Mouse (Mus musculus) B cell, adult 67 days (primary cell): Measurements from ENCODE around the gene Ghrh. TPM values are rescaled to one million over a fixed set of nuclear protein-coding genes. Genes with fewer than 3 reads are reported as not detected.

Experiments
- total RNA-seq, 2 experiments: library from RNA; stranded (reverse); gene quantifications; 4 replicates each; pipeline ENCODE4 v1.2.4; 2023

Ghrh gene
- not detected for total RNA-seq

DNA sequence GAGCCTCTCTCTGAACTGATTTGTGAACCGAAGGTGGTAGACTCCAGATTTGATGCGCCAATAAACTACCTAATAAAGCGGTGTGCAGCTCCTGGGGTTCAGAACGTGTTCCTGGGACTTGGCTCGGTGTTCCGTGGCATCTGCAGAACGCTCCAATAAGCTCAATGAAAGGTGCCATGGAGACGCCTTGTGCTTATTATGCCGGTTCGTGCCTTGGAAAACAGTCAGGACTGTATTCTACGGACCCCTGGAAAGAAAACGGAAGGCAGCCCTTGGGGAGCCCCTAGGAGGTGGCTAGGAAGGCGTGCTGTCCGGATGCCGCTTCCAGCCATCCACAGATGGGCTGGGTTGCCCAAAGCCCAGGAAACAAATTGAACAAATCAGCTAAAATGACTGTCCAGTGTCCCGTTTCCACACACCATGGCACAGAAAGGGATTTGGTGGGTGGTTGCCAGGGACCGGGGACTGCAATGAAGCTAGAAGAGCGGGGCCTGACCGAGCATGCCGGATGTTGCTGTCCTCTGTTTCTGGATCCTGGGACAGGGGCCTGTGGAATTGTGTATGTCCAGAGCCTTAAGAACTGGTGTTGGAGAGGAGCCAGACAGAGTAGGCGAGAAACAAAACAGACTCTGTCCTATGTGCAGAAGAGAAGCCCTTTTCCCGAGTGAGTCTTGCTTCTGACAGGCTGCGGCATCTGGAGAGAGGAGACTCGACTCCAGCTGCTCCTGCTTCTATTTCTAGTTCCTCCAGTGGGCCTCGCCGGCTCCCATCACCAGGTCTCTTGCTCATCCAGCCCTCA, at the start of gene Ghrh:
Ghrh (minus strand) TSS at position 146 of the 799 bp plus-strand sequence.

DNA sequence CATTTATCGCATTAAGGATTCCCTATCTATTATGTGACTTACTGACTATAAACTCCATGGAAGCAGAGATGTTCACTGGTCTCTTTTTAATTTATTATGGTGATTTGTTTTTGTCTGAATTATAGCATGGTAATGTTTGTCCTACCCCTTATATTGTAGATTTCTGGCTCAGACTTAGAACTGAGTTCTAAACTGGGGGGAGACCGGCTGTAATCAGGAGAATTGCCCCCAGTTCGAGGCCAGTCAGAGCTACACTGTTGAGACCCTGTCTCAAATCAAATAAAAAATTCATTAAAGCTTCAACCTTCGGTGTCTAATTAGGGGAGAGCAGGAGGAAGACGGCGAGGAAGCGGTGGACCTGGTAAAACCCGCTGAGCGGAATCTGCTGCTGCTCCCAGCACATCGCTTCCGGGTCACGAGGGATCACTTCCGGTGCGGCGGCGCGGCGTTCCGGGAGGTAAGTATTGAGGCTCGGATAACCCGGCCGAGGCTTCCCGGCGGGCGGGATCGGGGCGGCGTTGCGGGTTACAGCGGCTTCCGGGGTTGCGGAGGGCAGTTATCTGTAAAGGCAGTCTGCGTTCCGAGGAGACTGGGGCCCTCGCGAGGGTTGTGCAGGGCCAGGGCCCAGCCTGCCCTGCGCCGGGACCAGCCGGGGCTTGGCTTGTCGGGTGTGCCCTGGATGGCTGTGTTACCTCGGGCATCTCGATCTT, 20.0 kb upstream of the Ghrh start, which contains the start of gene Manbal:
Manbal (plus strand) TSS at position 411 of the 710 bp plus-strand sequence.

Other genes starting within 250 kb of the Ghrh start
- 100 to 1,000 TPM; 552 to 568 TPM for gene Samhd1, start 212.2 kb downstream of the Ghrh start, total RNA-seq
- gene Rbl1, start 143.0 kb downstream of the Ghrh start, total RNA-seq = 10 to 100 TPM; 22.8 to 24.4 TPM
- gene Rpn2, start 68.5 kb downstream of the Ghrh start, total RNA-seq = 100 to 1,000 TPM; 114 to 117 TPM
- gene Mroh8, start 68.0 kb downstream of the Ghrh start, total RNA-seq = under 1 TPM in 1 of 2 experiments, not detected in 1; 0.24 TPM
- 10 to 100 TPM; 16.6 to 25.5 TPM for gene Manbal, start 20.1 kb upstream of the Ghrh start, total RNA-seq
- 1 to 10 TPM; 1.8 to 2.6 TPM for gene Src, start 70.9 kb upstream of the Ghrh start, total RNA-seq
- not detected for gene Nnat, start 212.6 kb upstream of the Ghrh start, total RNA-seq
- 10 to 100 TPM; 33.6 to 48.7 TPM for gene Blcap, start 223.8 kb upstream of the Ghrh start, total RNA-seq